Mouse (Mus musculus) right cerebral cortex, postnatal 25 days (tissue): ENCODE results near the gene Ccdc93.

Source experiments
- DNase-seq: peaks from one replicate; pipeline ENCODE4 v3.0.0; 2022

The Ccdc93 gene

DNA sequence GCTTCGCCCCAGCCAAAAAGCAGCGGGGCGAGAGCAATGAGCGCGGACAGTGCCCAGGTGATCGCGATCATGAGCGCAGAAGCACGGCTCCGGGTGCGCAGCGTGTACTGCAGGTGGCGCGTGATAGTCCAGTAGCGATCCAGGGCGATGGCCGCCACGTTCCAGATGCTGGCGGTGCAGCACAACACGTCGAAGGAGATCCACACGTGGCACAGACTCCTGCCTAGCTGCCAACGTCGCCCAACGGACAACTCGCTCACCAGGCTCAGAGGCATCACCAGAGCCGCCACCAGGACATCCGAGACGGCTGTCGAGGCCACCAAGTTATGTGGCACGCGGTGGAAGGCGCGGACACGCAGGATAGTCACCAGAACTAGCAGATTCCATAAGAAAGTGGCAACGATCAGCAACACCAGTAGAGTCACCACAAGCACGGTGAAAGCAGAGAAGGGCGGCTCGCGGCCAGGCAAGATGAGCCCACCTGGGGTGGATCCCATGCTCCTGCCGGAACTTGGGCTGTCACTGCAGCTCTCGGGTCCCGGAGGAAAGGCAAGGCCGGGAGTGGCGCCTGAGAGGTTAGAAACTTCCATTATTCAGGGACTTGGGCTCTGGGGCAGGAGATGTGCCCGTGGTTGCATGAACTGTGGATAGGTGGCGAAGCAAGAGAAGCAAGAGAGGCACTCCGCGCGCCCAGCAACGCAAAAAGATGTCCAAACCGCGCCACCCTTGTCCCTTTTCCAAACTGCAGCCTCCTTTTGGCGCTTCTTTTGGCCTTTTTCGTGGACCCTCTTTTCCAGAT, 97.0 kb downstream of the Ccdc93 start:
- peak; percentile 31 for DNase-seq

DNA sequence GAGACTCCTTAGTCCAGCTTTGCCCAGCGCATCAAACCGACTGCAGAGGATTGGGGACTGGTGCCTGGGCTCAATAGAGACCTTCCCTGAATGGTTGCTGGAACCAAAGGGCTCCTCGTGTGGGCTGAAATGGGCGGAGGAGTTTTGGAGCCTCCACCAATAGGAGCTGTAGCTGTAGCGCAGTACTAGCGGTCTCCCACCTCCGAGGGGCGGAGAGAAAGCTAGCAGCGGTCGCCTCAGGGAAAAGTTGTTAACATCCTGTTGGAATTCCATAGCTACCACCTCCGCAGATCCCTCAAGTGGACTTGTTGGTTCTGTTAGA, 97.5 kb downstream of the Ccdc93 start, which contains the start of gene Htr5b:
TSS of gene Htr5b (minus strand) at position 67 of the 322 bp plus-strand sequence.
- peak; percentile 23 for DNase-seq

DNA sequence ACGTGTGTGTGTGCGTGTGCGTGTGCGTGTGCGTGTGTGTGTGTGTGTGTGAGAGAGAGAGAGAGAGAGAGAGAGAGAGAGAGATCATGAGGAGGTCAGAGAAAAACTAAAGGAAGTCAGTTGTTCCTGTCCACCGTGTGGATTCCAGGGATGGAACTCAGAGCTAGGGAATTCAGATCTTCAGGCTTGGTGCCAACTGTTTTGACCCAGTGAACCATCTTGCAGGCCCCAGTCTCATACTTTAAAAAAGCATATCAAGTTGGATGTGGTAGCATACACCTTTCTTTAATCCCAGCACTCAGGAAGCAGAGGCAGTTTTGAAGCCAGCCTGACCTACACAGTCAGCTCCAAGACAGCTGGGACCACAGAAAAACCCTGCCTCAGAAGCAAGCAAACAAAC, 98.4 kb downstream of the Ccdc93 start:
- DNase-seq: no peak

DNA sequence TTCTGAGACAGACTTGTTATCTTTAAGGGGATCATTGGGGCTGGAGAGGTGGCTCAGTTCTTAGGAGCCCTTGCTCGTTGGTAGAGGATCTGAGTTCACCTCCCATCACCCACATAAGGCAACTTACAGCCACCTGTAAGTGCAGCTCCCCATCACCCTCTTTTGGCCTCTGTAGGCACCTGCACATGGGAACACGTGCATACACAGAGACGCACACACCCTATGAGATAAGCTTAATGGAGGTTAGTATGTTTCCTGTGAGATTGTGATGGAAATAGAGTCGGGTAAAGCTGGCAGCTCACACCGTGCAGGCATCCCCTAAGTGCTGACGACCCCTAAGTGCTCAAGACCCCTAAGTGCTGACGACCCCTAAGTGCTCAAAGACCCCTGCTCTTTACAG, 100.6 kb downstream of the Ccdc93 start:
- no peak for DNase-seq

DNA sequence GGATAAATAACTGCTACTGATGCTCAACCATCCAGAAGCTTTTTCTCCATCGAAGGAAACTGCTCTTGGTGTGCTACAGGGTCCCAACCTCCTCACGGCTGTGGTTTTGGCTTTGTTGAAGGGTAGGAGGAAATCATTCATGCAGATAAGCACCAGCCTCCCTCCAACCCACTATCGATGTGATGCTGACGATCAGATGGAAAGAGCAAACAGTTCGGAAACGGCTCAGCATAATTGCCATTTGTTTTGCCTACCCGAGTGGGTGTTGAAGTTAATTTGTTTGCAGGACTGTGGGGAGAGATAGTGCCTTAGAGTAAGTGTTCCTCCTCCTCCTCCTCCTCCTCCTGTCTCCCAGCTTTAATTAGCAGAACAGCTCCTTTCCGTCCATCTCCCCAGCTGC, 109.5 kb downstream of the Ccdc93 start:
- no peak for DNase-seq

DNA sequence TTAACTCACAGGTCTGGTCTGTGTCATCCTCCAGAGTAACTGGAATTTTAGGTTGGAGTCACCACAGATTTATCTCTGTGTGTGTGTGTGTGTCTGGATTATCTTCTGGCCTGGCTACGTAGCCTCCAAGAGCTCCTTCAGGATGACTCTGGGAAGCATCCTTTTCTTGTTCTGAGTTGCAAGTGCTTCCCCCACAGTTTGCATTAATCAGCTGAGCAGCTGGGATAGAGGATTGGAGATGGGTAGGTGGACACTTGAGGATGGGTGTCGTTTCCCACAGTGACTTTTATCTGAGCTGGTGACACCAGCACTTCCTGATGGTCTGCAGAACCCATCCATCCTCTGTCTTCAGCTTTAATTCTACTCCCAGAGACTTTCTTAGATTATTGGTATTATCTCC, 116.0 kb downstream of the Ccdc93 start:
- peak; percentile 16 for DNase-seq

DNA sequence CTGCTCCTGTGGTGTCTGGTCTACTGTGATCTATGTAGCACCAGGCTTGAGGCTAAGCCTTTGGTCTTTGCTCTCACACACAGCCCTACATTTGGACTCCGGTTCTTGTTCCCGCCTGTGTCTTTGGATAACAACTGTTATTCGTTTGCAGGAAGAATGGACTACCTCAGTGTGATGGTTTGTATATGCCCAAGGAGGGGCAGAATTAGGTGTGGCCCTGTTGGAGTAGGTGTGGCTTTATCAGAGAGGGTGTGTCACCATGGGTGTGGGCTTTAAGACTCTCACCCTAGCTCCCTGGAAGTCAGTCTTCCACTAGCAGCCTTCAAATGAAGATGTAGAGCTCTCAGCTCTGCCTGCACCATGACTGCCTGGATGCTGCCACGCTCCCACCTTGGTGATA, 117.8 kb downstream of the Ccdc93 start:
- no peak for DNase-seq

DNA sequence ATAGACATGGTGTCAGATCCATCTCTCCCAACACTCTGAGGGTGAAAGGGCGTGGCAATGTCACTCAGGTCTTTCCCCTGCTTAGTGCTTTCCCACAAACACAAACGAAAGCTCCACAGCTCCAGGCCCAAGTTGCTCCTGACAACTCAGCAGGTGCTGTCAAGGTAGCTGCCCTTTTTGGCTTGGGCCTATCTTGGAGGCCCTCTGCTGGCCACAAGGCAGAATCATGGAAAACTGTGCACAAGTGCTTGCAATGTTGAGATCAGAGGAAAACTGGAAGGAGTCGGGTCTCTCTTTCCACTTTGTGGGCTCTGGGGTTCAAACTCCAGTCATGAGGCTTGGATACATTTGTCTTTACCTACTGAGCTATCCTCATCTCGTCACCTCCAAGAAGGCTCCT, 118.6 kb downstream of the Ccdc93 start:
- DNase-seq: peak; percentile 17

DNA sequence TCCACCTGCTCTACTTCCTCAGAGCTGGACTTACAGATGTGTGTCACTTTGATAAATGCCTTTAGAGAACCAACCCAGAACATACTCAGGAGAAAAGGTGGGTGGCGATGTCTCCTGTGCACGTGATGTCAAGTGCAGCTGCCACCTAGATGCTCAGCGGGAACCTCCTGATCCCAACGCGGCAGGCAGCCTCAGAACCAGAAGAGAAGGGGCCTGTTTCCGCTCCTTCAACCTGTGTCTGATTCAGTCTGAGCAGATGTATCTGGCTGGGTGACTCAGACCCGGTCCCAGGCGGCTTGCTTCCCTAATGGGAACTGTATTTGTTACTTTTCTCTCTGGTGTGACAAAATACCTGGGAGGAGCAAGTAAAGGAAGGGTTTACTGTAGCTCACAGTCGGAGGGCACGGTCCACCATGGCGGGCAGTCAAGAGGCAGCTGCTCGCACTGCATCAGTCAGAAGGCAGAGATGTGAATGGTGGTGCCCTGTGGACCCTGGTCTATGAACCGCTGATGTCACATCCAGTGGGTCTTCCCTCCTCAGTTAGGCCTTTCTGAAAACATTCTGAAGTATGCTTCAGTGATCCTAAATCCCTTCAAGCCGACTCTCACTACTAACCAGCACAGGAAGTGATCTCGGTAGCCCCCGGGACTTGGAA, 120.1 kb downstream of the Ccdc93 start:
- peak; percentile 23 for DNase-seq

DNA sequence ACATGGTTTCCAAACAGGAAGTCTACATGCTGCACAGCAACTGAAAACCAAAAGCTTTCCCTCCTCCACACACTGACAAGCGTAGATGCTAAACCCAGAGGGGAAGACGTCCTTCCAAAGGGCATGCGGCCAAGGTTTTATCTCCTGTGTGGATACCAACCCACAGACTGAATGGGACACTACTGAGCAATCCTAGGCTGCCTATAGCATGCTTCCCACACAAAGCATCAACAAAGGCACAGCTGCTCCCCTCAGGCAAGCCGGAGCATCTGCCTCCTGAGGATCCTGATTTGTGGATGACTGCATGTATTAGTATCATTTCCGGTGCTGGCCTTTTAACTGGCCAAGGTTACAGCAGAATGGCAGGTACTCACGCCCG, 120.6 kb downstream of the Ccdc93 start:
- DNase-seq: peak; percentile 30
